Mouse (Mus musculus) left cerebral cortex, adult 11 months (tissue): ENCODE measurements at regions not wholly inside any gene's neighbourhood (a gene's known extent, or its start where the extent isn't known, plus 50 kb on each side); places are given as distances from the start of the nearest gene placed in this dataset.

Source experiments
- DNase-seq: peaks from one replicate; pipeline ENCODE4 v3.0.0; 2022; ENCODE audit warnings: low spot score

- DNase-seq, result no peak
These were observed 199.0 kb upstream of the Thbs1 start for GRCm38 (mm10) chr2:117912722-117913121.

- DNase-seq, result peak; percentile 6
These were observed 197.8 kb upstream of the Thbs1 start for GRCm38 (mm10) chr2:117913846-117914245.

- no peak for DNase-seq
These were observed 195.9 kb upstream of the Thbs1 start for GRCm38 (mm10) chr2:117915821-117916220.

GRCm38 (mm10) chr2:117917181-117917580 is 194.5 kb upstream of the Thbs1 start:
- no peak for DNase-seq

- DNase-seq, result no peak
These were observed 186.8 kb upstream of the Thbs1 start for GRCm38 (mm10) chr2:117924877-117925276.

GRCm38 (mm10) chr2:117925412-117925811 is 186.3 kb upstream of the Thbs1 start:
- DNase-seq, result no peak

GRCm38 (mm10) chr2:117928062-117928461 is 183.6 kb upstream of the Thbs1 start:
- DNase-seq, result no peak

- DNase-seq, result no peak
These were observed 182.1 kb upstream of the Thbs1 start for GRCm38 (mm10) chr2:117929586-117929985.

GRCm38 (mm10) chr2:117930895-117931537 is 180.7 kb upstream of the Thbs1 start:
- DNase-seq, result no peak

- no peak for DNase-seq
These were observed 175.1 kb upstream of the Thbs1 start for GRCm38 (mm10) chr2:117936590-117936989.

- DNase-seq, result no peak
These were observed 173.2 kb upstream of the Thbs1 start for GRCm38 (mm10) chr2:117938283-117939049.

- DNase-seq, result no peak
These were observed 170.1 kb upstream of the Thbs1 start for GRCm38 (mm10) chr2:117941517-117942096.

GRCm38 (mm10) chr2:117943666-117944065 is 168.0 kb upstream of the Thbs1 start:
- DNase-seq, result no peak

- no peak for DNase-seq
These were observed 167.4 kb upstream of the Thbs1 start for GRCm38 (mm10) chr2:117944325-117944724.

GRCm38 (mm10) chr2:117944942-117945341 is 166.7 kb upstream of the Thbs1 start:
- DNase-seq, result no peak

- DNase-seq, result no peak
These were observed 161.0 kb upstream of the Thbs1 start for GRCm38 (mm10) chr2:117950431-117951336.

GRCm38 (mm10) chr2:117951337-117951718 is 160.3 kb upstream of the Thbs1 start:
- DNase-seq, result no peak

- no peak for DNase-seq
These were observed 152.9 kb upstream of the Thbs1 start for GRCm38 (mm10) chr2:117958737-117959136.

- DNase-seq, result no peak
These were observed 152.2 kb upstream of the Thbs1 start for GRCm38 (mm10) chr2:117959440-117959839.

- DNase-seq, result no peak
These were observed 149.1 kb upstream of the Thbs1 start for GRCm38 (mm10) chr2:117962531-117962930.

GRCm38 (mm10) chr2:117963526-117963925 is 148.2 kb upstream of the Thbs1 start:
- no peak for DNase-seq

- no peak for DNase-seq
These were observed 145.9 kb upstream of the Thbs1 start for GRCm38 (mm10) chr2:117965758-117966157.
